Mouse (Mus musculus) macrophage (primary cell): ENCODE results near the gene Dnal4. TPM values are rescaled to one million over a fixed set of nuclear protein-coding genes. Genes with fewer than 3 reads are reported as not detected.

Experiments used
- H3K27ac ChIP-seq: fragments of 350-480 bp; formaldehyde crosslinking; 2 replicates; pipeline ENCODE4 v1.9.0; 2021
- H3K36me3 ChIP-seq: fragments of 350-480 bp; formaldehyde crosslinking; 2 replicates; pipeline ENCODE4 v1.9.0; 2021; ENCODE audit errors: inconsistent target
- H3K4me3 ChIP-seq: fragments of 350-480 bp; formaldehyde crosslinking; 2 replicates; pipeline ENCODE4 v1.9.0; 2021; ENCODE audit errors: inconsistent target
- H3K79me2 ChIP-seq: fragments of 350-480 bp; formaldehyde crosslinking; 2 replicates; pipeline ENCODE4 v1.9.0; 2021; ENCODE audit errors: inconsistent target
- WGBS: methylation state at CpG from one replicate; pipeline ENCODE4 v1.1.7; 2026; ENCODE audit warnings: inconsistent platforms; ENCODE audit not compliant: missing documents; 5-methylcytosine and 5-hydroxymethylcytosine counted together
- polyA plus RNA-seq: library from polyadenylated mRNA; stranded (reverse); fragments of 250-400 nt; gene quantifications from 3 replicates; pipeline ENCODE4 v1.2.4, GENCODE M21; 2018; ENCODE audit warnings: inconsistent platforms

The Dnal4 gene
- polyA plus RNA-seq, 1 experiment from 2014 or later, result 17.3 TPM

GRCm38 (mm10) chr15:79723439-79723838 is 54.2 kb downstream of the Dnal4 start:
- Histone ChIP-seq H3K79me2 (no peaks in the 10 kb centered on the region), H3K36me3 (peaks cover 46% of the 10 kb centered on the region), H3K27ac (no peak overlapping the region), H3K4me3 (no peak overlapping the region)
- WGBS, result 8% methylated on average over 1 of the region's 1 CpGs

GRCm38 (mm10) chr15:79720796-79721195 is 56.9 kb downstream of the Dnal4 start:
- Histone ChIP-seq H3K27ac (no peak overlapping the region), H3K36me3 (peaks cover 46% of the 10 kb centered on the region), H3K4me3 (no peak overlapping the region), H3K79me2 (no peaks in the 10 kb centered on the region)
- WGBS, result 51% methylated on average over 3 of the region's 4 CpGs

- H3K27ac ChIP-seq, result no peak overlapping the region
- H3K4me3 ChIP-seq, result no peak overlapping the region
- peaks cover 47% of the 10 kb centered on the region for H3K36me3 ChIP-seq
- H3K79me2 ChIP-seq, result no peaks in the 10 kb centered on the region
- WGBS, result 90% methylated on average over 8 of the region's 8 CpGs
Measured at GRCm38 (mm10) chr15:79720267-79720666, 57.4 kb downstream of the Dnal4 start.

- H3K27ac ChIP-seq, result no peak overlapping the region
- peaks cover 72% of the 10 kb centered on the region for H3K36me3 ChIP-seq
- 96% methylated on average over 6 of the region's 6 CpGs for WGBS
- no peak overlapping the region for H3K4me3 ChIP-seq
- no peaks in the 10 kb centered on the region for H3K79me2 ChIP-seq
Measured at GRCm38 (mm10) chr15:79716710-79717109, 60.9 kb downstream of the Dnal4 start.

GRCm38 (mm10) chr15:79715646-79716045 is 62.0 kb downstream of the Dnal4 start:
- H3K79me2 ChIP-seq, result no peaks in the 10 kb centered on the region
- 90% methylated on average over 7 of the region's 7 CpGs for WGBS
- H3K27ac ChIP-seq, result no peak overlapping the region
- H3K36me3 ChIP-seq, result peaks cover 82% of the 10 kb centered on the region
- no peak overlapping the region for H3K4me3 ChIP-seq

Other genes starting within 250 kb of the Dnal4 start
- gene Ddx17, start 231.1 kb downstream of the Dnal4 start, polyA plus RNA-seq, result 83.2 to 165 TPM (median 122 TPM) in 3 replicates
- gene Dmc1, start 172.7 kb downstream of the Dnal4 start, polyA plus RNA-seq, result not detected in 3 replicates
- gene Fam227a, start 118.9 kb downstream of the Dnal4 start, polyA plus RNA-seq, result 0.34 to 1.0 TPM in 2 of 3 replicates, not detected in the other
- 11.0 to 24.8 TPM (median 14.4 TPM) in 3 replicates for gene Cby1, start 118.7 kb downstream of the Dnal4 start, polyA plus RNA-seq
- 71.6 to 131 TPM (median 97.1 TPM) in 3 replicates for gene Tomm22, start 107.0 kb downstream of the Dnal4 start, polyA plus RNA-seq
- 13.3 to 18.4 TPM (median 16.8 TPM) in 3 replicates for gene Josd1, start 89.9 kb downstream of the Dnal4 start, polyA plus RNA-seq
- gene Gtpbp1, start 87.0 kb downstream of the Dnal4 start, polyA plus RNA-seq, result 18.0 to 29.2 TPM (median 22.4 TPM) in 3 replicates
- gene Sun2, start 35.3 kb downstream of the Dnal4 start, polyA plus RNA-seq, result 29.8 to 44.7 TPM (median 30.4 TPM) in 3 replicates
- gene Nptxr, start 26.9 kb upstream of the Dnal4 start, polyA plus RNA-seq, result 0.20 to 0.89 TPM (median 0.76 TPM) in 3 replicates
- not detected in 3 replicates for gene Npcd, start 56.4 kb upstream of the Dnal4 start, polyA plus RNA-seq
- gene Cbx6, start 56.8 kb upstream of the Dnal4 start, polyA plus RNA-seq, result 5.7 to 7.7 TPM (median 6.8 TPM) in 3 replicates
- gene Apobec3, start 113.8 kb upstream of the Dnal4 start, polyA plus RNA-seq, result 22.8 to 91.0 TPM (median 42.5 TPM) in 3 replicates
- 1.2 to 5.5 TPM (median 4.3 TPM) in 3 replicates for gene Cbx7, start 193.3 kb upstream of the Dnal4 start, polyA plus RNA-seq
- 10.0 to 24.1 TPM (median 11.9 TPM) in 3 replicates for gene Pdgfb, start 237.1 kb upstream of the Dnal4 start, polyA plus RNA-seq